Mouse (Mus musculus) right cerebral cortex, adult 2 months (tissue): ENCODE data around the gene Pik3cb.
A peak's percentile ranks its signal among the peaks of the same experiment; 100 is the strongest.

Experiments
- DNase-seq, 2 experiments: peaks; one replicate each; pipeline ENCODE4 v3.0.0; 2021 to 2022; ENCODE audit warnings: low spot score in 2 of 2

Gene Pik3cb

DNA sequence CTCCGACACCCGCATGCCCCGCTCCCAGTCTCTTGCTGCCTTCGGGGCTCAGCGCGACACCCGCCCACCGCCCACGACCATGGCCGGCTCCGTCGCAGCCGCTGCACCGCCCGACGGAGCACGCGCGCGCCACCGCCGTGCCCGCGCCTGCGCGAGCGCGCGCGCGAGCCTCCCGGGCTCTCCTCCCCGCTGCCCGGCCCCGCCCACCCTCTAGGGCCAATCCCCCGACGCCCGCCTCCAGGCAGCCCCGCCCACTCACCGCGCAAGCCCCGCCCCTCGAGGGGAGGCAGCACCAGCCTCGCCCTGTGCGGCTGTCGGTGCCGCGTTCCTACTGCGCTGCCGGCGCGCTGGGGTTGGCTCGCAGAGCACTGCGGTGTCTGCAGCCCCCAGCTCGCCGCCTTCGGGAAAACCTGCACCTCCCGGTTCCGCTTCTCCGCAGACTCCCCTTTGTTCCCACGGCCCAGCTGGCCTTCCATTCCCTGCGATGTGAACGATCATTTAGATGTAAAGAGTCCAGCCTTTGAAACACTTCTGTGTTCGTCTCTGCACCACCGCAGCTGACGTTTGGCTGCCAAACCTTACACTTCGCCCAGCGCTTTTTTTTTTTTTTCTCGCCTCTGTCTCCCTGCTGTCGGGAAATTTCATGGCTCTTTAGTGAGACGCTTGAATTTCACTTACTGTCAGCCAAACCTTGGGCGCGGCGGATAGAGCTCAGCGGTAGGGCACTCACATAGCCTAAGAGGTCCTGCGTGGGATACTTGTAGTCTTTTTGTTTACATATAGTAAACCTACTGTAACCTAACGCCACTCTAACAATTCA, at the start of gene Pik3cb:
Gene Pik3cb (minus strand): TSS at position 559 of the 820 bp plus-strand sequence.
- peak; percentile 95 for DNase-seq

DNA sequence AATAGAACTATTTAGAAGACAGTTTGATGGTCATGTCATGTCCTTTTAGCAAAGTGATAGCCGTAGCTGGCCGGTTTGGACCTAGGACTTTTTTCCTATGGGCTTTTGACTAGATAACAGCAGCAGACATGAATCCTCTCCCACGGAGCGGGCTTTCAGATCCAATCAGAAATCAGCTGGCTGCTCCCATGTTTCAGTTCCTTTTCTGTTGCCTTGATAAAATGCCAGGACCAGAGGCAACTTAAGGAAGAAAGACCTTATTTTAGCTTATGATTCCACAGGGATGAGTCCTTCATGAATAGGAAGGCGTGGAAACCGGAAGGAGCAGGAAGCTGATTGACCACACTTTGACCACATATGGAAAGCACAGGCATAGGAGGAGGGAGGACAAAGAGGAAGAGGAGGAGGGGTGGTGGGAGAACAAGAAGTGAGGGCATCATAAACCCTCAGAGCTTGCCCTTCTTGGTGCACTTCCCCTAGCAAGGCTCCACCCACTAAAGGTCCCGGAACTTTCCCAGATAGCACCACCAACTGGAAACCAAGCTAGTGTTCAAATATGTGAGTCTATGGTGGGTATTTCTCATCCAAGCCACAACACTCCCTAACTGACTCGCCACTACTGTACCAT, 42.7 kb upstream of the Pik3cb start:
- no peak for DNase-seq

- no peak for DNase-seq
Measured at GRCm38 (mm10) chr9:99182121-99182520, 41.7 kb upstream of the Pik3cb start.

DNA sequence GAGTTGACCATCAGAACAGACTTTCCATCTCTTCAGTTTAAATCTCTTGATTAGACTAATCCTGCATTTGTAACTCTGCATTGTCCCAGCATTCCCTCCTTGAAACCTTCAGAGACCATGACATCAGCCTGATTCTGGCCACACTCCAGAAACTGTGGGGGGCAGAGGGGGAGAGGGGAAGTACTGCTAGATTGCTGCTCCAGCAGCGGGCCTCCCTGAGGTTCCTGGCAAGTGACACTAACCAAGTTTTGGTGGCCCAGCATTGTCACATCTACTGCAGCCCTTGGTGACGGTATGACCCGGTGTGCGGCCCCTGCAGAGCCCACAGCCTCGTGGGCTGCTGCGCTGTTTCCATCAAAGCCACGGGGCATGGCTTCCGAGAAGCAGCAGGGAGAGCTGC, 39.9 kb upstream of the Pik3cb start:
- no peak for DNase-seq

- no peak for DNase-seq
Measured at GRCm38 (mm10) chr9:99178736-99179135, 38.3 kb upstream of the Pik3cb start.

DNA sequence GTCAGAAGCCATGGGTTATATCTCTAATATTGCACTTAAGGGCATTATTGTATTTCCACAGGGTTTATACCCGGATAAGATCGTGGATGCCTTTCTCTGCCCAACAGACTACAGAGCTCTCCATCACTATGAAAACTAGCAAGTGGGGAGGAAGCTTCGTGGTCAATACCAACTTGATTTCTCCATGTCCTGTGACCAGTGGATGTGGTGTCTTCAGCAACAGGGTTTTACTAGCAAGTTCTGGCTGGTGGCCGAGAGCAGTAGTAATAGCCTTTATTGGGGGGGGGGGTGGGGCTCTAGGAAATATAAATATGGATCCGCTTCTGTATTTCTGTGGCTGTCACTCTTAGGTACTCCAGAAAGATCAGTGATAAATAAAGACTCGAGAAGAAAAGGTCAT, 35.4 kb upstream of the Pik3cb start:
- no peak for DNase-seq

DNA sequence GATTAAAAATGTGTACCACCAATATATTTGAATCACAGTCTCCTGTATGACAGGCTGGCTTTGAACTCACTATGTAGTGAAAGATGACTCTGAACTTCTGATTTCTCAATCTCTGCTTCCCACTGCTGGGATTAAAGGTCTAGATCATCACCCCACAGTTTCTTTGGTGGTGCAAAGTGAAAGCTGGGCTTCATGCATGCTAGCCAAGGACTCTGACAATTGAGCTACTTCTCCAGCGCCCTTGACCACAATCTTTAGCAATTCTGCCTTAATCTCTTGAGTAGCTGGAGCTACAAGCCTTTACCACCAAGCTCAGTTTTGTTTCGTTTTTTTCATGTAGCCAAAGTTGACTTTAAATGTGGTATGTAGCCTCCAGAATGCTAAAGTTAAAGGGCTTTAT, 32.4 kb upstream of the Pik3cb start:
- DNase-seq = no peak

- no peak for DNase-seq
Measured at GRCm38 (mm10) chr9:99171186-99171585, 30.8 kb upstream of the Pik3cb start.

DNA sequence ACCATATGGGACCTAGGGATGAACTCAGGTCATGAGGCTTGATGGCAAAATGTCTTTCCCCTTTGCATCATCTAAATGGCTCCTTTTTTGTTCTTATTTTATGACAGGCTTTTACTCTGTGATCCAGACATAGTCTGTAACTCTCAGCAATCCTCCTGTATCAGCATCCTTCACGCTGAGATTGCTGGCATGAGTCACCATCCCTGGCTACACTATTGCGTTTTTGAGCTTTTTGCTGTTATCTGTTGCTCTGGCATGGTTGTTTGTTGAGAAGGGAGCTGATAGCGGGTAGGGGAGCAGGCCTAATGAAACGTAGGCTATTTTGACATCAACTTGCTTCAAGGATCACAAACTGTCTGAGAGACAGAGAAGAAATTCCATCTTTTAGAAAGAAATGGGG, 28.6 kb upstream of the Pik3cb start:
- no peak for DNase-seq

DNA sequence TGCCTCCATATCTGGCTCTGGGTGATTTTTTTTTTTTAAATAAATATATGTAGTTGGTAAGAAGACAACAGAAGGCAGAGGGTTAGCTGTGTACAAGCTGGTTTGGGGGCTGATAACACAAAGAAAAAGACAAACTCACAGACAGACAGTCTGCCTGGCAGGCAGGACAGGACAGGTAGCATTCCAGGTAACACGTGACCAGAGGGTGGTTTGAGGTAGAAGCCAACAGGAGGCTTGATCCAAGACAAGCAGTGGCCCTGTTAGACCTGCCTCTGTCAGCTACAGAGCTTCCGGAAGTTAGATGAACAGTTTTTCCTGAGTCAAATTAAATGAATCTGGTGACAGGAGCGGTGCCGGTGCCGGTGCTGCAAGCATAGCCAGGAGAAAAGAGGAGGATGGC, 26.5 kb upstream of the Pik3cb start:
- no peak for DNase-seq

GRCm38 (mm10) chr9:99165956-99166355, 25.5 kb upstream of the Pik3cb start:
- DNase-seq = no peak

DNA sequence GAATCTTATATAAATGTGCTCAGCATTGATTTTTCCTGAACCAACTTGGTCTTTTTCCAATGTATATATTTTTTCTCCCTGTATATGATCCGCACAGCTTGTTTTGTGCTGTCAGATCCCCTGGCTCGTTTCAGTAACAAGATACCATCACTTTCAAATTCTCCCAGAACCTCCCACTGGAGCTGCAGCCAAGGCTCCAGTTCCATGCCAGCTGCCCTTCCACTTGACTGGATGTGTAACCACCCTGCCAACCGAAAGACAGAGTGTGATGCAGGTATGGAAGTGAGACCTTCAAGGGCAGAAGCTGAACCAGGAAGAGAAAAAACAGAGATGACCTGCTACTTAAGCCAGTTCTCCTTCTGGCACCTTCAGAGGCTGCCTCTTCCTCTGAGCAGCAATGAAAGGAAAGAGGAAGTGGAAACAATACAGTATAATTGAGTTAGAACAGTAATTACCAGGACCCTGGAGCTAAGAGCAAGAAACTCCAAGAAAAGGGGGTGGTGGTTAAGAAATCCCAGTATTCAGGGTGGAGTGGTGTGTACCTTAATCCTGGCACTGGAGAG, 24.3 kb upstream of the Pik3cb start:
- DNase-seq = no peak

DNA sequence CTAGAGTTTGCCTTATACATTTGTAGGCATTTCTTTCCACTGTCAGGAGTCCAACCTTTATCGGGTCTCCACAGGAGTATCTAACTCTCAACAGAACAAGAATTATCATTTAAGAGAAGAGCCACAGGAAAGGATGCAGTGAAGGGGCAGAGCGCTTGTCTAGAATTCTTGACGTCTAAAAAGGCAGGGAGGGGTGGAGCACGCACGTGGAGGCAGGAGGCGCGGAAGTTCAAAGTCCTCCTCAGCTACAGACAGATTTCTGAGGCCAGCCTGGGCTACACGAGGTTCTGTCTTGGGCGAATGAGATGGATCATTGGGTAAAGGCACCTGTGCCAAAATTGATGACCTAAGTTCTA, 23.7 kb upstream of the Pik3cb start:
- DNase-seq = no peak

DNA sequence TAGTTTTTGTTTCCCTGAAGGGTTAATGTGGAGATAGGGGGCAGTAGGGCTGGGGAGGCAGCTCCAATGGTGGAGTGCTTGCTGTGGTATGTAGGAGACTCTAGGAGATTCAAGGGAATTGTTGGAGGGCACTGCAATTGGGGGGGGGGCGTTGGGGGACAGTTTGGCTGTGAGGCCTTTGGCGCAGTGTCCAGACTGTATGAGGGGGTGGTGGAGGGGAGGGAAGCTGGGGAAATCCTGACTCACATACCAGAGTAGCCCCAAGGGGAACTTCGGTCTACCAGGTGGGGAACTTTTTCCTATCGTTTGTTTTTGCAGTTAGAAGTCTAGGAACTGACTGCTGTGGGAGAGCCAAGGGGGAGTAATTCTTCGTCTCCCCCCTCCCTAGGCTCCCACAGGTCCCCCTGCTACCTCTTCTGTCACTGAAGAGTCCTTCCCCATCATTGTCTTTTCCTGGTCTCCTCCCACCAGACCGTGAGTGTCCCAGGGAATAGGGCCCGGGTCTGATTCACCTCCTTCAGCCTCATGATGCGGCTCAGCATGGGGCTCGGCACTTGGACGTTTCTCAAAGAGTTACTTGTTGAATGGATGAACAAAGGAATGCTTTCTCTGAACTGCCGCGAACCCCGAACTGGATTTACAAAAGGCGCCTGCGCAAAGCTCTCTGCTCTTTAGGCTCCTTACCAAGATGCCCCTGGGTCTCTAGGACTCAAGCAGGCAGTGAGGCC, 23.2 kb upstream of the Pik3cb start:
- peak; percentile 12 to 35 for DNase-seq

DNA sequence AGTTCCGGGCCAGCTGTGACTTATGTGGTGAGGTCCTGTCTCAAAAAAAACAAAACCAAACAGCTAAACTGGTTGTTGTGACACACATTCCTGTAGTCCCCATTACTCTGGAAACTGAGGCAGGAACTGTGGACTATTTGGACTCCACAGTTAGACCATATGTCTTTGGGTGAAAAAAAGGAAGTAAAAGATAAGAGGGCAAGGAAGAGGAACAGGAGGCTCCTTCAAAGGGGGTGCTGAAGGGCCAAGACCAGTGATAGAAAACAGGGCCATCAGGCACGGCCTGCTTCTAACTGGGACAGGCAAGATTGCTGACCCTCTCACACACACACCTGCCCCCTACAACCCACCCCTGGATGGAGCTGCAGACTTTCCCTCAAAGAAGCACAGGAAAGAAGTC, 22.4 kb upstream of the Pik3cb start:
- no peak for DNase-seq

GRCm38 (mm10) chr9:99160780-99161179, 20.4 kb upstream of the Pik3cb start:
- DNase-seq = no peak

DNA sequence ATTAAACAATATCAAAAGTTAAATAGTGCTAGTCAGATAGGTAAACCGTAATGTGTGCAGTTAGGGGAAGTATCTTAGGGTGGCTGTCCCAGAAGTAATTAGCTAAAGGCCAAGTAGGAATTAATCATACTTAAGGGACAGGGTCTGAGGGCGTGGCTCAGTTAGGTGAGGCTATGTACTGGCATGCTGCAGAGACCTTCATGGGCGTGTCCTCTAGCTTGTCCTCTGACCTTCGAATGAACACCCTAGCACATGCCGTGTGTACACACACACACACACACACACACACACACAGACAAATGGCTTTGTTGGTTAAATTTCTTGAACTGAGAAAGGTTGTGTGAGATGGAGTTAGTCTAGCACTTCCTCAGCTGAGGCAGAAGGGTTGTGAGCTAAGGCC, 19.5 kb upstream of the Pik3cb start:
- no peak for DNase-seq

- DNase-seq = no peak
Measured at GRCm38 (mm10) chr9:99158708-99159107, 18.3 kb upstream of the Pik3cb start.

- DNase-seq = no peak
Measured at GRCm38 (mm10) chr9:99158203-99158632, 17.8 kb upstream of the Pik3cb start.

GRCm38 (mm10) chr9:99153655-99154054, 13.2 kb upstream of the Pik3cb start:
- DNase-seq = no peak

DNA sequence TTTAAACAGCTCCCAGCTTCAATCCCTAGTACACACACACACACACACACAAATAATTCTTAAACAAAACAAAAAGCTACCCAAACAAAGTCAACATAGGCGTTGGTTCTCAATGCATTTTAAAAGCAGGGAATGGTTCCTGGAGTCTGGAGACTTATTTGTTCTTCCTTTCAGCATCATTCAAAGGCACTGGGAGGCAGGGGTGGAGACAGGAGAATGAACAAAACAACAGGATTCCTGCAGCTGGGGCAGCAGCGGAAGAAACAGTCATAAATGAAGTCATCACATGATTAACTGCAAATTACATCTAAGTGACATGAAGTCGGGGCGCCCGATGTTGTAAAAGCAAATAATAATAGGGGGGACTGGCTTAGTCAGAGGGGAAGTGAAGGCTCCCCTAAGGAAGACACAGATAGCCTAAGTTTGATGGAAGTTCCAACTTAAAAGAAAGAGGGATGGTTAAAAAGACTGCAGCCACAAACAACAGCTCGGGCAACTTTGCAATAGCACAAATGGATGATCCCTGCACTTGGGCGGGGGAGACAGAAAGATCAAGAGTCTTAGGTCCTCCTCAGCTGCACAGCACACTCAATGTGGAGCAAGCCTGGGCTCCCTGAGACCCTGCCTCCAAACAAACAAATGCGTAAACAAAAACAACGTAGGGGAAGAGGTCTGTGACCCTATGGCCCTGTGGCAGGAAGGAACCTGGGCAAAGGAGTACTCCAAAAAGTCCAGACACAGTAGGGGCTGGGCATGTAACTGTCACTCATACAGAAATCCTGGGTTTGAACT, 12.5 kb upstream of the Pik3cb start:
- DNase-seq = no peak
